Mouse (Mus musculus): ENCODE results near the gene Spryd7. TPM values are rescaled to one million over a fixed set of nuclear protein-coding genes. Genes with fewer than 3 reads are reported as not detected.
"Not testable (repeated sequence)": the region's sequence is repeated elsewhere in the genome, so short reads cannot be mapped to it uniquely, and the experiment has no call there.

The Spryd7 gene
- 13.8 and 14.1 TPM in 2 replicates for polyA plus RNA-seq (2016; fragmentation: Nextera tagmentation; extraction: Ambion mirVana)

- WGBS = under 1% methylated on average over 72 of the region's 72 CpGs
- Histone ChIP-seq H3K36me3 (replicated peaks) (peaks cover 5% of the 10 kb centered on the region; the same call in 1 of the 2 replicates), H3K4me1 (peaks cover 17% of the 10 kb centered on the region), H3K9me3 (0 out of 2 replicates have a peak, but pooled peaks cover 2% of the 10 kb centered on the region), H3K27me3 (ENCODE audit: poor library complexity, severe bottlenecking) (peaks cover 19% of the 10 kb centered on the region; the same call in 1 of the 2 replicates), H3K4me3 (peak within 1 kb of the TSS; percentile 76), H3K27ac (peak within 1 kb of the TSS; percentile 92)
- peak; percentile 98 for DNase-seq (ENCODE audit: extremely low spot score, low spot score)
Measured at GRCm38 (mm10) chr14:61556289-61557147, at the start of gene Spryd7. Spryd7 (minus strand) TSS chr14:61556886.

GRCm38 (mm10) chr14:61606088-61606487 is 49.4 kb upstream of the Spryd7 start:
- not testable (repeated sequence) for H3K9me3 ChIP-seq; H3K4me1 ChIP-seq; DNase-seq (ENCODE audit: extremely low spot score, low spot score); H3K27ac ChIP-seq; H3K27me3 ChIP-seq (ENCODE audit: poor library complexity, severe bottlenecking); H3K4me3 ChIP-seq
- peaks cover 30% of the 10 kb centered on the region for H3K36me3 ChIP-seq (replicated peaks)
- 87% methylated on average over 2 of the region's 2 CpGs for WGBS

- H3K27me3 ChIP-seq (ENCODE audit: poor library complexity, severe bottlenecking) = no peaks in the 10 kb centered on the region
- H3K4me1 ChIP-seq = peaks cover 18% of the 10 kb centered on the region
- 91% methylated on average over 3 of the region's 3 CpGs for WGBS
- no peak overlapping the region for H3K27ac ChIP-seq
- no peak overlapping the region for H3K4me3 ChIP-seq
- no peak for DNase-seq (ENCODE audit: extremely low spot score, low spot score)
- peaks cover 30% of the 10 kb centered on the region for H3K36me3 ChIP-seq (replicated peaks)
- H3K9me3 ChIP-seq = no peaks in the 10 kb centered on the region
Measured at GRCm38 (mm10) chr14:61604081-61604480, 47.4 kb upstream of the Spryd7 start.

GRCm38 (mm10) chr14:61603069-61603755 is 46.5 kb upstream of the Spryd7 start:
- Histone ChIP-seq H3K4me3 (no peak overlapping the region), H3K27me3 (ENCODE audit: poor library complexity, severe bottlenecking) (no peaks in the 10 kb centered on the region), H3K4me1 (peaks cover 18% of the 10 kb centered on the region), H3K9me3 (no peaks in the 10 kb centered on the region), H3K36me3 (replicated peaks) (peaks cover 30% of the 10 kb centered on the region), H3K27ac (0 out of 2 replicates have a peak overlapping the region, but pooled peaks have one; percentile 2)
- no peak for DNase-seq (ENCODE audit: extremely low spot score, low spot score)
- 78% methylated on average over 8 of the region's 8 CpGs for WGBS

GRCm38 (mm10) chr14:61601348-61601747 is 44.7 kb upstream of the Spryd7 start:
- H3K4me1 ChIP-seq = peaks cover 18% of the 10 kb centered on the region
- H3K4me3 ChIP-seq = no peak overlapping the region
- WGBS = 92% methylated on average over 9 of the region's 9 CpGs
- H3K9me3 ChIP-seq = no peaks in the 10 kb centered on the region
- H3K27ac ChIP-seq = no peak overlapping the region
- DNase-seq (ENCODE audit: extremely low spot score, low spot score) = no peak
- peaks cover 27% of the 10 kb centered on the region for H3K36me3 ChIP-seq (replicated peaks)
- H3K27me3 ChIP-seq (ENCODE audit: poor library complexity, severe bottlenecking) = no peaks in the 10 kb centered on the region

GRCm38 (mm10) chr14:61599057-61599806 is 42.5 kb upstream of the Spryd7 start:
- Histone ChIP-seq H3K4me3 (peak overlapping the region; percentile 84), H3K27me3 (ENCODE audit: poor library complexity, severe bottlenecking) (no peaks in the 10 kb centered on the region), H3K27ac (peak overlapping the region; percentile 91), H3K9me3 (no peaks in the 10 kb centered on the region), H3K4me1 (peaks cover 18% of the 10 kb centered on the region), H3K36me3 (replicated peaks) (peaks cover 11% of the 10 kb centered on the region)
- 5% methylated on average over 44 of the region's 44 CpGs for WGBS
- DNase-seq (ENCODE audit: extremely low spot score, low spot score) = peak; percentile 89

- H3K9me3 ChIP-seq = no peaks in the 10 kb centered on the region
- no peaks in the 10 kb centered on the region for H3K27me3 ChIP-seq (ENCODE audit: poor library complexity, severe bottlenecking)
- no peak for DNase-seq (ENCODE audit: extremely low spot score, low spot score)
- 48% methylated on average over 5 of the region's 5 CpGs for WGBS
- H3K36me3 ChIP-seq (replicated peaks) = peaks cover 3% of the 10 kb centered on the region; the same call in 1 of the 2 replicates
- peak within 1 kb of the TSS; percentile 84 for H3K4me3 ChIP-seq
- H3K4me1 ChIP-seq = peaks cover 14% of the 10 kb centered on the region
- peak within 1 kb of the TSS; percentile 91 for H3K27ac ChIP-seq
Measured at GRCm38 (mm10) chr14:61597968-61598367, 41.3 kb upstream of the Spryd7 start, which contains the start of gene Trim13. Trim13 (plus strand) TSS chr14:61598247.

- Histone ChIP-seq H3K27ac (no peak overlapping the region), H3K36me3 (replicated peaks) (peaks cover 1% of the 10 kb centered on the region; the same call in 1 of the 2 replicates), H3K4me1 (peaks cover 13% of the 10 kb centered on the region), H3K27me3 (ENCODE audit: poor library complexity, severe bottlenecking) (no peaks in the 10 kb centered on the region), H3K9me3 (no peaks in the 10 kb centered on the region), H3K4me3 (no peak overlapping the region)
- no peak for DNase-seq (ENCODE audit: extremely low spot score, low spot score)
- WGBS = 94% methylated on average over 9 of the region's 9 CpGs
Measured at GRCm38 (mm10) chr14:61596719-61597426, 40.2 kb upstream of the Spryd7 start.

GRCm38 (mm10) chr14:61589288-61590065 is 32.8 kb upstream of the Spryd7 start:
- WGBS = 75% methylated on average over 4 of the region's 4 CpGs
- H3K27me3 ChIP-seq (ENCODE audit: poor library complexity, severe bottlenecking) = no peaks in the 10 kb centered on the region
- DNase-seq (ENCODE audit: extremely low spot score, low spot score) = no peak

GRCm38 (mm10) chr14:61575941-61576340 is 19.3 kb upstream of the Spryd7 start:
- 92% methylated on average over 8 of the region's 8 CpGs for WGBS
- H3K27ac ChIP-seq = no peak overlapping the region
- DNase-seq (ENCODE audit: extremely low spot score, low spot score) = no peak
- no peak overlapping the region for H3K4me3 ChIP-seq
- H3K36me3 ChIP-seq (replicated peaks) = no peaks in the 10 kb centered on the region
- no peaks in the 10 kb centered on the region for H3K9me3 ChIP-seq
- no peaks in the 10 kb centered on the region for H3K4me1 ChIP-seq
- H3K27me3 ChIP-seq (ENCODE audit: poor library complexity, severe bottlenecking) = no peaks in the 10 kb centered on the region

More at GRCm38 (mm10) chr14:61589288-61590065, 32.8 kb upstream of the Spryd7 start:
- no peaks in the 10 kb centered on the region for H3K4me1 ChIP-seq
- no peak overlapping the region for H3K4me3 ChIP-seq
- no peaks in the 10 kb centered on the region for H3K36me3 ChIP-seq (replicated peaks)
- H3K27ac ChIP-seq = no peak overlapping the region
- H3K9me3 ChIP-seq = no peaks in the 10 kb centered on the region

GRCm38 (mm10) chr14:61575066-61575465 is 18.4 kb upstream of the Spryd7 start:
- Histone ChIP-seq H3K36me3 (replicated peaks) (no peaks in the 10 kb centered on the region), H3K27ac (no peak overlapping the region), H3K9me3 (no peaks in the 10 kb centered on the region), H3K27me3 (ENCODE audit: poor library complexity, severe bottlenecking) (no peaks in the 10 kb centered on the region), H3K4me3 (no peak overlapping the region), H3K4me1 (no peaks in the 10 kb centered on the region)
- 86% methylated on average over 10 of the region's 10 CpGs for WGBS
- DNase-seq (ENCODE audit: extremely low spot score, low spot score) = no peak
